Mouse (Mus musculus) adrenal gland, postnatal 10 days (tissue): ENCODE results near the gene Dusp18. TPM values are rescaled to one million over a fixed set of nuclear protein-coding genes. Genes with fewer than 3 reads are reported as not detected.

ENCODE experiments used
- DNase-seq: peaks from one replicate; pipeline ENCODE4 v3.0.0; 2021; ENCODE audit warnings: mixed read lengths
- long read RNA-seq, 2 experiments: library from polyadenylated mRNA; stranded (forward); transcript quantifications; one replicate each; pipeline ENCODE4 v2.0.0; 2021
- total RNA-seq, 2 experiments: library from RNA; stranded (reverse); gene quantifications; 2 replicates each; pipeline ENCODE4 v1.2.3; 2021

Gene Dusp18
- 1 to 10 TPM; 4.6 to 5.2 TPM for total RNA-seq
- long read RNA-seq, experiment 1 = 0 reads
- long read RNA-seq, experiment 2 = 0 reads

GRCm38 (mm10) chr11:3894406-3895281 lies at the start of gene Dusp18, which contains the start of gene 4921536K21Rik:
Gene Dusp18 (plus strand): TSS chr11:3895240.
Gene 4921536K21Rik (minus strand): TSS chr11:3895098.
- peak; percentile 93 for DNase-seq

- no peak for DNase-seq
Observed at GRCm38 (mm10) chr11:3846351-3846750, 48.7 kb upstream of the Dusp18 start.

- DNase-seq = no peak
Observed at GRCm38 (mm10) chr11:3849469-3850314, 45.3 kb upstream of the Dusp18 start.

- no peak for DNase-seq
Observed at GRCm38 (mm10) chr11:3850315-3850614, 44.8 kb upstream of the Dusp18 start.

GRCm38 (mm10) chr11:3850746-3851277 lies 44.2 kb upstream of the Dusp18 start:
- no peak for DNase-seq

GRCm38 (mm10) chr11:3851872-3852271 lies 43.2 kb upstream of the Dusp18 start:
- DNase-seq = no peak

- no peak for DNase-seq
Observed at GRCm38 (mm10) chr11:3853031-3853430, 42.0 kb upstream of the Dusp18 start.

GRCm38 (mm10) chr11:3853481-3854034 lies 41.5 kb upstream of the Dusp18 start:
- peak; percentile 65 for DNase-seq

- DNase-seq = no peak
Observed at GRCm38 (mm10) chr11:3854156-3854555, 40.9 kb upstream of the Dusp18 start.

- DNase-seq = no peak
Observed at GRCm38 (mm10) chr11:3855846-3856245, 39.2 kb upstream of the Dusp18 start.

- no peak for DNase-seq
Observed at GRCm38 (mm10) chr11:3857902-3858301, 37.1 kb upstream of the Dusp18 start.

GRCm38 (mm10) chr11:3859778-3860177 lies 35.3 kb upstream of the Dusp18 start:
- no peak for DNase-seq

- no peak for DNase-seq
Observed at GRCm38 (mm10) chr11:3860361-3860760, 34.7 kb upstream of the Dusp18 start.

GRCm38 (mm10) chr11:3862661-3863453 lies 32.2 kb upstream of the Dusp18 start:
- DNase-seq = no peak

GRCm38 (mm10) chr11:3863454-3864112 lies 31.5 kb upstream of the Dusp18 start, which contains the start of gene Osbp2:
Gene Osbp2 (minus strand): TSS chr11:3863903.
- DNase-seq = peak; percentile 85

- DNase-seq = no peak
Observed at GRCm38 (mm10) chr11:3864343-3864742, 30.7 kb upstream of the Dusp18 start.

- no peak for DNase-seq
Observed at GRCm38 (mm10) chr11:3876419-3876818, 18.6 kb upstream of the Dusp18 start.

- no peak for DNase-seq
Observed at GRCm38 (mm10) chr11:3878660-3879059, 16.4 kb upstream of the Dusp18 start.

- peak; percentile 85 for DNase-seq
Observed at GRCm38 (mm10) chr11:3879836-3880235, 15.2 kb upstream of the Dusp18 start.

GRCm38 (mm10) chr11:3883711-3884110 lies 11.3 kb upstream of the Dusp18 start:
- no peak for DNase-seq

GRCm38 (mm10) chr11:3887331-3887730 lies 7.7 kb upstream of the Dusp18 start:
- DNase-seq = no peak
